Mouse (Mus musculus): Measurements from ENCODE around the gene Nemp1. TPM values are rescaled to one million over a fixed set of nuclear protein-coding genes. Genes with fewer than 3 reads are reported as not detected.
A peak's percentile ranks its signal among the peaks of the same experiment; 100 is the strongest.

Nemp1 gene
- total RNA-seq, 2 experiments from 2014 or later: 2.7 to 4.5 TPM

GRCm38 (mm10) chr10:127704766-127705220 lies 38.1 kb downstream of the Nemp1 start, which contains the start of gene Myo1a:
Gene Myo1a (plus strand): TSS chr10:127705170.
- DNase-seq: no peak
- intact Hi-C loops (cut with DNase I): no loop called here

GRCm38 (mm10) chr10:127705783-127706182 lies 39.1 kb downstream of the Nemp1 start:
- intact Hi-C loops (cut with DNase I): no loop called here
- DNase-seq: no peak

- peak; percentile 25 to 40 for DNase-seq
- intact Hi-C loops (cut with DNase I): no loop called here
These were observed 41.0 kb downstream of the Nemp1 start for GRCm38 (mm10) chr10:127707721-127708120.

GRCm38 (mm10) chr10:127708850-127709370 lies 42.2 kb downstream of the Nemp1 start:
- no peak for DNase-seq
- intact Hi-C loops (cut with DNase I): no loop called here

DNA sequence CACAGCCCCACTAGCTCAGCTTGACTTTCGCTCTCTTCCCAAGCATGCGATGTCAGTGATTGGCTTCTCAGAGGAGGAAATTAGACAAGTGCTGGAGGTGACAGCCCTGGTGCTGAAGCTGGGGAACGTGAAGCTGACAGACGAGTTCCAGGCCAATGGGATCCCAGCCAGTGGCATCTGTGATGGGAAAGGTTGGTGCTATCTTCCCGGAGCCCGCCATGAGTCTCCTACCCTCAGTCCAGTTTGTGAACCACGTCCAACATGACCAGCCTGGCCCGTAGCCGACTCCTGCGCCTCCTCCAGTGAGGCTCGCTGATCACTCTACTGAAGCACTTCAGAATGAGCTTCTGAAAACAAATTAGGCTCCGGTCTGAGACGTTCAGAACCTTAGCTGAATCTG lies 43.6 kb downstream of the Nemp1 start:
- no peak for DNase-seq
- intact Hi-C loops (cut with DNase I): no loop called here

DNA sequence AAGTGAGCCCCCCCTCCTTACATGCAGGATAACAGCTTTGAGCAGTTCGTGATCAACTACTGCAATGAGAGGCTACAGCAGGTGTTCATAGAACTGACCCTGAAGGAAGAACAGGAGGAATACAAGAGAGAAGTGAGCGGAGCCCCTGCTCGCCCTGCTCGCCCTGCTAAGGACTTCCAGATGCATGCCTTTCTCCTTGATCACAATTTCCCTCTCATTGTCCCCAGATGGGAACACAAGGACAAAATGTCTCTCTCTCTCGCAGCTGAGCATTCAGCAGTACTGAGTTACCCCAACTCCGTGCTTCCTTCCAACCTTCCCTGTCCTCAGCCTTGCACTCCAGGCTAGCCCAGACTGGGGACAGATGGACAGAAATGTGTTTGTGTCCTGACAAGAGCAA lies 46.0 kb downstream of the Nemp1 start:
- no peak for DNase-seq
- intact Hi-C loops (cut with DNase I): no loop called here

GRCm38 (mm10) chr10:127721671-127722418 lies 55.1 kb downstream of the Nemp1 start:
- intact Hi-C loops (cut with DNase I): no loop called here
- DNase-seq: peak in 1 of 2 experiments; percentile 37

DNA sequence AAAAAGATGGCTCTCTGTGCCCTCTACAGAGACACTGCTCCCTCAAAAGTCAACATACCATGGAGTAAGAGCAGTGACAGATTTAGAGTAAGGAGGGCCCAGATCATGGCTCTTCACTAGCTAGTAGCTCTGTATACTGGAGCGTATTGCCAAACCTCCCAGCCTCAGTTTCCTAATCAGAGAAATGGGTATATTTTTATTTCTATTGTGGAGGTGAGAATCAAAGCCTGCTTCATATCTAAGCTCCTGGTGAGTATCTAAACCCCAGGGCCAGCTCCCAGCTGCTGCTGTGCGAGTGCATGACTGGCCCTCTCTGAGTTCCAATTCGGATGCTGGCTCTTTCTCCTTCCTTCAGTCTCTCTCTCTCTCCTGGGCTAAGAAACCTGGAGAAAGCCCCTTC lies 57.5 kb downstream of the Nemp1 start, which contains the start of gene Tac2:
Tac2 (plus strand) TSS at position 301 of the 400 bp plus-strand sequence.
- intact Hi-C loops (cut with DNase I): no loop called here

GRCm38 (mm10) chr10:127725136-127725535 lies 58.4 kb downstream of the Nemp1 start:
- intact Hi-C loops (cut with DNase I): no loop called here
- no peak for DNase-seq

More for the DNA sequence above, 57.5 kb downstream of the Nemp1 start, which contains the start of gene Tac2:
- DNase-seq: no peak

- intact Hi-C loops (cut with DNase I): no loop called here
- no peak for DNase-seq
These were observed 61.7 kb downstream of the Nemp1 start for GRCm38 (mm10) chr10:127728437-127728836.

DNA sequence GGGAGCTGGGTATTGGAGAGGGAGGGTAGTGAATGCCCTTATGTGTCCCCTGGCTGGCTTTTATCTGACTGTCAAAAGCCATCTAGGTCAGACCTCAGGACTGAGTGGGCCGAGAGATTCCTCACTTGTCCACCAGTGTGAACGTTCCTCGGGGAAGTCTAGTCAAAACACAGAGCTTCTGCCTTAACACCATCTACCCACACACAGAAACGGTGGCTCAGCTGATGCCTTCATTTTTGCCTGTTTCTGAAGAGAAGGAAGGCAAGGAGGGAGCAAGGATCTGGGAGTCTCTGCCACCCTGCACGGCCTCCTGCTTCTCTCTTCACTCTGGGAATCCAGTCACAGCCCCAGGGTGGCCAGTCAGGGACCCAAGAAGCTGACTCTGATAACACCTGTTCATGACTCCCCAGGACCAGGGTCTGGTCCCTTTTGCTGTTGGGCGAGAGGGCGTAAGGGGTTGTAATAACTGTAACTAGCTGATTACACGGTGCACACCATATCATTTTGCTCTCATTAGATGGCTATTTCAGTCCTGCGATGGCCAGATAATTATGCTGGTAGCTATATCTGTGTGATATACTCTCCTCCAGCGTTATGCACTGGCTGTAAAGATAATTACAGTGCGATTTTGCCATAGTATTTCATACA lies 63.7 kb downstream of the Nemp1 start:
- DNase-seq: no peak
- intact Hi-C loops (cut with DNase I): no loop called here

GRCm38 (mm10) chr10:127730933-127731310 lies 64.2 kb downstream of the Nemp1 start:
- intact Hi-C loops (cut with DNase I): no loop called here
- DNase-seq: no peak

- intact Hi-C loops (cut with DNase I): no loop called here
- DNase-seq: no peak
These were observed 64.7 kb downstream of the Nemp1 start for GRCm38 (mm10) chr10:127731397-127731796.

- DNase-seq: no peak
- intact Hi-C loops (cut with DNase I): loop anchor here (2.0 kb wide), 1 partner anchor 40 kb away; no protein-coding TSS in a partner anchor
These were observed 67.7 kb downstream of the Nemp1 start for GRCm38 (mm10) chr10:127734434-127734833.

GRCm38 (mm10) chr10:127736266-127736665 lies 69.6 kb downstream of the Nemp1 start:
- intact Hi-C loops (cut with DNase I): loop anchor here (5.0 kb wide), 2 partner anchors 164 to 271 kb away; partner anchors contain the start of gene Hsd17b6
- no peak for DNase-seq

DNA sequence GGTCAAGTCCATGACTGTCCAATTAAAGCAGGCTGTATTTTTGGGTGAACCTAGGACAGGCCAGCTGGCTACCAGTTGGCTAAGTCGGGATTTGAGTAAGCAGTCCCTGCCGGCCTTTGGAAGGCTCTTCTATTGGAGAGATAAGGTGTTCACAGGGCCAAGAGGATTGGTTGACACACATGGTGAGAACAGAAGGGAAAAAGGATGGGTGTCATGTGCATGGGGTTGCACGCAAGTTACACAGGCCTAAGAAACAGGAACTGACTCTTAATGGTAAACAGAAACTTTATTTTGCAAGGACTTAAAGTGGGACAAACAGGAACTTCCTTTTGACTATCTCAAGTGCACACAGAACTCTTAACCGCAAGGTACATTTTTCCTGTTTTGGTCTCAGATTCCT lies 70.2 kb downstream of the Nemp1 start:
- no peak for DNase-seq
- intact Hi-C loops (cut with DNase I): loop anchor here (5.0 kb wide), 2 partner anchors 165 to 270 kb away; partner anchors contain the start of gene Hsd17b6

DNA sequence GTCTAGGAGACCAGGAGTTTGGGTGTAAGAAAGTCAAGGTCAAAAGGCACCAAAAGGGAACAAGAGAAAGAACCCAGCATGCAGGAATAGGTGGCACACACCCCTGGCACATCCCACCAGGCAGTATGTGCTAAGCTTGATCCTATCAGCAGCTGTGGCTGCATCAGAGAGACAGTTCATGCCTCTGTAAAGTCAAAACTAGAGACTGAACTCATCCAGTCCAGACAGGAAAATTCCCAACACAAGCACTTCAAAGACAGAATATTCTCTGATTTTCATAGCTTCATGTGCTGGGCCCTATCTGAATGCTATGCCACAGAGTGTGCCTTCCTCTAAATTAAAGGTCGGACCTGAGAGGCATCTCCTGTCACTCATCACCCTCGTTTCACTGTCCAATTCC lies 70.9 kb downstream of the Nemp1 start:
- intact Hi-C loops (cut with DNase I): loop anchor here (5.0 kb wide), 2 partner anchors 165 to 270 kb away; partner anchors contain the start of gene Hsd17b6
- no peak for DNase-seq

GRCm38 (mm10) chr10:127738151-127738882 lies 71.6 kb downstream of the Nemp1 start:
- peak; percentile 56 to 57 for DNase-seq
- intact Hi-C loops (cut with DNase I): loop anchor here (1.0 to 5.0 kb wide), 4 partner anchors 96 to 269 kb away; partner anchors contain the start of genes Hsd17b6 and Stat6

GRCm38 (mm10) chr10:127739083-127739660 lies 72.5 kb downstream of the Nemp1 start, which contains the start of gene Zbtb39:
Gene Zbtb39 (plus strand): TSS chr10:127739538.
- intact Hi-C loops (cut with DNase I): loop anchor here (2.0 to 5.0 kb wide), 3 partner anchors 96 to 268 kb away; partner anchors contain the start of genes Hsd17b6 and Stat6
- DNase-seq: peak; percentile 86 to 88

- intact Hi-C loops (cut with DNase I): loop anchor here (2.0 to 5.0 kb wide), 3 partner anchors 97 to 268 kb away; partner anchors contain the start of genes Hsd17b6 and Stat6
- DNase-seq: no peak
These were observed 73.0 kb downstream of the Nemp1 start for GRCm38 (mm10) chr10:127739661-127740161.
